Mouse (Mus musculus) ES-Bruce4 (cell line): ENCODE measurements at regions not wholly inside any gene's neighbourhood (a gene's known extent, or its start where the extent isn't known, plus 50 kb on each side); places are given as distances from the start of the nearest gene placed in this dataset.

Source experiments
- CTCF ChIP-seq: IDR thresholded peaks from one replicate; pipeline ENCODE4 v1.8.1; 2011; ENCODE audit warnings: low read depth, low read length
- EP300 ChIP-seq: IDR thresholded peaks from 2 replicates; pipeline ENCODE4 v1.6.1; 2011; ENCODE audit warnings: low read depth, low read length; ENCODE audit not compliant: insufficient read depth
- POLR2A ChIP-seq: IDR thresholded peaks from one replicate; pipeline ENCODE4 v1.8.1; 2011; ENCODE audit warnings: low read length; ENCODE audit not compliant: insufficient read depth

DNA sequence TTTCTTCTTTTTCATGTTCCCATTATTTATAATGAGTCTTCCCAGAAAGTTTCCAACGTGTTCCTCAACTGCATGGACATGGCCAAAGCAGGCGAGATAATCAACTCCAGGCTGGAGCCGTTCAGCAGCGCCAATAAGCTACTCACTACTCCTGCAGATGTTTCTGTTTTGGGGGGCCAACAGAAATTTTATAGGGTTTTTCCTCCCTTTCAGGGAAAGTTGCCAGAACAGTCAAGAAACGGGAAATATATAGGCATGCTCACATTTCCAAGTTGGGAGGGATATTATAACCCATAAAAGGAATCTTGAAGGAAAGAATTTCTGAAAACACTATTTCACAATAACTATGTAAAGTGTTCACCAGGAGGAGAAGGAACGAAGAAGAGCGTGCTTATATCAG lies 433.5 kb downstream of the Pros1 start:
- TF ChIP-seq CTCF, result no peak
- no peak for TF ChIP-seq POLR2A
- TF ChIP-seq EP300, result no peak
